Mouse (Mus musculus) MEL (cell line): ENCODE measurements at regions not wholly inside any gene's neighbourhood (a gene's known extent, or its start where the extent isn't known, plus 50 kb on each side); places are given as distances from the start of the nearest gene placed in this dataset.

ENCODE experiments used
- DNase-seq: peaks from one replicate; pipeline ENCODE4 v3.0.0; 2011; ENCODE audit warnings: low read depth, low spot score
- H3K27ac ChIP-seq: 2 replicates; pipeline ENCODE4 v1.5.1; 2012; ENCODE audit warnings: low read depth, mild to moderate bottlenecking, control low read depth, low read length, moderate library complexity; ENCODE audit not compliant: control insufficient read depth
- H3K27me3 ChIP-seq, 2 experiments: fragments of 150-350 bp in 1 of 2; sonication (generic) in 1 of 2; 2 replicates each; pipeline ENCODE4 v1.6.1; 2012; ENCODE audit warnings: low read length in 2 of 2, mild to moderate bottlenecking in 2 of 2, improper control_type of control experiment in 1 of 2, moderate library complexity in 1 of 2; ENCODE audit not compliant: insufficient read depth in 2 of 2, control insufficient read depth in 1 of 2
- H3K36me3 ChIP-seq, 2 experiments: 2 replicates each; pipeline ENCODE4 v1.6.1; 2012 to 2014; ENCODE audit warnings: low read length in 2 of 2, improper control_type of control experiment in 1 of 2, inconsistent platforms in 1 of 2, mild to moderate bottlenecking in 1 of 2; ENCODE audit not compliant: insufficient read depth in 2 of 2, control insufficient read depth in 1 of 2
- H3K4me1 ChIP-seq, 2 experiments: fragments of 150-350 bp in 1 of 2; sonication (generic) in 1 of 2; 2 replicates each; pipeline ENCODE4 v1.6.1; 2012; ENCODE audit warnings: low read length in 2 of 2, improper control_type of control experiment in 1 of 2, mild to moderate bottlenecking in 1 of 2; ENCODE audit not compliant: insufficient read depth in 2 of 2, control insufficient read depth in 1 of 2
- H3K4me3 ChIP-seq, 2 experiments: fragments of 150-350 bp in 1 of 2; sonication (generic) in 1 of 2; 2 replicates each; pipeline ENCODE4 v1.5.1; 2012; ENCODE audit warnings: low read depth in 2 of 2, low read length in 2 of 2, mild to moderate bottlenecking in 2 of 2, moderate library complexity in 2 of 2, control low read depth in 1 of 2, improper control_type of control experiment in 1 of 2; ENCODE audit not compliant: control insufficient read depth in 1 of 2, insufficient read depth in 1 of 2
- H3K79me2 ChIP-seq: 2 replicates; pipeline ENCODE4 v1.6.1; 2012; ENCODE audit warnings: mild to moderate bottlenecking, low read length, moderate library complexity; ENCODE audit not compliant: control insufficient read depth, poor library complexity, insufficient read depth
- H3K9ac ChIP-seq: 2 replicates; pipeline ENCODE4 v1.6.1; 2012; ENCODE audit warnings: low read depth, mild to moderate bottlenecking, control low read depth, low read length, moderate library complexity; ENCODE audit not compliant: control insufficient read depth, poor library complexity, severe bottlenecking
- H3K9me3 ChIP-seq: fragments of 150-350 bp; sonication (generic); replicated peaks from 2 replicates; pipeline ENCODE4 v1.6.1; 2012; ENCODE audit warnings: mild to moderate bottlenecking, low read length, improper control_type of control experiment, moderate library complexity; ENCODE audit not compliant: insufficient read depth
- BHLHE40 ChIP-seq: IDR thresholded peaks from 2 replicates; pipeline ENCODE4 v1.6.1; 2012; ENCODE audit warnings: low read depth, mild to moderate bottlenecking, inconsistent platforms, low read length, improper control_type of control experiment, borderline replicate concordance
- CTCF ChIP-seq, 3 experiments: IDR thresholded peaks in 2 of 3; conservative IDR thresholded peaks in 1 of 3; 2 replicates each; pipeline ENCODE4 v1.5.1; 2011 to 2012; ENCODE audit warnings: low read length in 3 of 3, low read depth in 2 of 3, mild to moderate bottlenecking in 2 of 3, improper control_type of control experiment in 1 of 3, inconsistent platforms in 1 of 3, mixed read lengths in 1 of 3, moderate library complexity in 1 of 3; ENCODE audit not compliant: control insufficient read depth in 1 of 3, insufficient read depth in 1 of 3, poor library complexity in 1 of 3, severe bottlenecking in 1 of 3
- EP300 ChIP-seq, 2 experiments: IDR thresholded peaks; 2 replicates each; pipeline ENCODE4 v1.6.1; 2011; ENCODE audit warnings: improper control_type of control experiment in 2 of 2, low read length in 2 of 2, low read depth in 1 of 2, mild to moderate bottlenecking in 1 of 2
- KAT2A ChIP-seq: conservative IDR thresholded peaks from 2 replicates; pipeline ENCODE4 v1.6.1; 2012; ENCODE audit warnings: low read depth, low read length, improper control_type of control experiment, inconsistent platforms
- MAFK ChIP-seq: IDR thresholded peaks from 2 replicates; pipeline ENCODE4 v1.6.1; 2011; ENCODE audit warnings: low read depth, mild to moderate bottlenecking, low read length, improper control_type of control experiment, borderline replicate concordance
- MEF2A ChIP-seq: IDR thresholded peaks from 2 replicates; pipeline ENCODE4 v1.6.1; 2014; ENCODE audit warnings: low read depth, mild to moderate bottlenecking, inconsistent platforms, low read length, improper control_type of control experiment; ENCODE audit not compliant: poor library complexity, insufficient replicate concordance, severe bottlenecking; ENCODE audit errors: extremely low read depth
- MXI1 ChIP-seq: IDR thresholded peaks from 2 replicates; pipeline ENCODE4 v1.6.1; 2011; ENCODE audit warnings: mild to moderate bottlenecking, low read depth, low read length, improper control_type of control experiment
- MYC ChIP-seq: IDR thresholded peaks from 2 replicates; pipeline ENCODE4 v1.6.1; 2011; ENCODE audit warnings: low read depth, mild to moderate bottlenecking, low read length, improper control_type of control experiment, moderate library complexity
- NRF1 ChIP-seq: IDR thresholded peaks from 2 replicates; pipeline ENCODE4 v1.6.1; 2014; ENCODE audit warnings: low read depth, mild to moderate bottlenecking, inconsistent platforms, low read length, improper control_type of control experiment, moderate library complexity; ENCODE audit not compliant: poor library complexity, insufficient read depth, severe bottlenecking
- POLR2A ChIP-seq, 2 experiments: IDR thresholded peaks; 2 replicates each; pipeline ENCODE4 v1.6.1; 2011 to 2012; ENCODE audit warnings: low read length in 2 of 2, mild to moderate bottlenecking in 2 of 2, control low read depth in 1 of 2, improper control_type of control experiment in 1 of 2, low read depth in 1 of 2, moderate library complexity in 1 of 2; ENCODE audit not compliant: control insufficient read depth in 1 of 2, insufficient read depth in 1 of 2, poor library complexity in 1 of 2
- POLR2AphosphoS2 ChIP-seq: IDR thresholded peaks from 2 replicates; pipeline ENCODE4 v1.6.1; 2011; ENCODE audit warnings: low read length, improper control_type of control experiment
- POLR2AphosphoS5 ChIP-seq: IDR thresholded peaks from 2 replicates; pipeline ENCODE4 v1.6.1; 2012; ENCODE audit warnings: low read depth, borderline replicate concordance, mild to moderate bottlenecking, inconsistent platforms, low read length, moderate library complexity, mixed read lengths
- RCOR1 ChIP-seq: IDR thresholded peaks from 2 replicates; pipeline ENCODE4 v1.6.1; 2012; ENCODE audit warnings: low read depth, mild to moderate bottlenecking, inconsistent platforms, low read length, improper control_type of control experiment
- SMC3 ChIP-seq: IDR thresholded peaks from 2 replicates; pipeline ENCODE4 v1.6.1; 2011; ENCODE audit warnings: low read depth, low read length, improper control_type of control experiment
- TCF12 ChIP-seq: IDR thresholded peaks from 2 replicates; pipeline ENCODE4 v1.6.1; 2014; ENCODE audit warnings: low read depth, mild to moderate bottlenecking, inconsistent platforms, low read length, improper control_type of control experiment, moderate library complexity
- USF1 ChIP-seq: IDR thresholded peaks from 2 replicates; pipeline ENCODE4 v1.6.1; 2014; ENCODE audit warnings: low read depth, mild to moderate bottlenecking, inconsistent platforms, low read length, improper control_type of control experiment, moderate library complexity
- ZC3H11A ChIP-seq: IDR thresholded peaks from 2 replicates; pipeline ENCODE4 v1.6.1; 2012; ENCODE audit warnings: low read depth, mild to moderate bottlenecking, inconsistent platforms, low read length, improper control_type of control experiment
- ZKSCAN1 ChIP-seq: IDR thresholded peaks from 2 replicates; pipeline ENCODE4 v1.6.1; 2012; ENCODE audit warnings: low read depth, mild to moderate bottlenecking, inconsistent platforms, low read length, improper control_type of control experiment, moderate library complexity
- ZMIZ1 ChIP-seq: IDR thresholded peaks from 2 replicates; pipeline ENCODE4 v1.6.1; 2012; ENCODE audit warnings: low read depth, mild to moderate bottlenecking, inconsistent platforms, low read length, improper control_type of control experiment, moderate library complexity
- ZNF384 ChIP-seq: IDR thresholded peaks from 2 replicates; pipeline ENCODE4 v1.6.1; 2012; ENCODE audit warnings: low read depth, mild to moderate bottlenecking, inconsistent platforms, low read length, improper control_type of control experiment

GRCm38 (mm10) chr8:30063148-30063547 lies 2615.7 kb downstream of the Poteg start:
- TF ChIP-seq KAT2A (no peak), EP300 (IDR thresholded peaks at IDR 0.05; ENCODE audit: low read depth in 1 of 2, low read length in 2 of 2) (no peak), SMC3 (no peak), POLR2AphosphoS2 (no peak), POLR2A (IDR thresholded peaks at IDR 0.05; ENCODE audit: control insufficient read depth in 1 of 2, insufficient read depth in 1 of 2, low read depth in 1 of 2, low read length in 2 of 2, poor library complexity in 1 of 2) (no peak), ZMIZ1 (no peak), MEF2A (no peak), ZNF384 (no peak), ZC3H11A (no peak), ZKSCAN1 (no peak), CTCF (IDR thresholded peaks at IDR 0.05 in 2 of 3, conservative IDR thresholded peaks at IDR 0.05 in 1 of 3; ENCODE audit: control insufficient read depth in 1 of 3, insufficient read depth in 1 of 3, low read depth in 2 of 3, low read length in 3 of 3, poor library complexity in 1 of 3, severe bottlenecking in 1 of 3) (no peak), POLR2AphosphoS5 (no peak), MYC (no peak), BHLHE40 (no peak), MAFK (no peak), USF1 (no peak), MXI1 (no peak), RCOR1 (no peak)
- TF ChIP-seq, all 39 proteins: peak for 0
- no peak overlapping the region for H3K4me3 ChIP-seq
- no peaks in the 10 kb centered on the region for H3K27me3 ChIP-seq
- H3K9me3 ChIP-seq = no peaks in the 10 kb centered on the region
- H3K4me1 ChIP-seq = no peaks in the 10 kb centered on the region
- no peaks in the 10 kb centered on the region for H3K36me3 ChIP-seq
- no peaks in the 10 kb centered on the region for H3K79me2 ChIP-seq
- no peak overlapping the region for H3K27ac ChIP-seq
- H3K9ac ChIP-seq = no peak overlapping the region
- DNase-seq = no peak

DNA sequence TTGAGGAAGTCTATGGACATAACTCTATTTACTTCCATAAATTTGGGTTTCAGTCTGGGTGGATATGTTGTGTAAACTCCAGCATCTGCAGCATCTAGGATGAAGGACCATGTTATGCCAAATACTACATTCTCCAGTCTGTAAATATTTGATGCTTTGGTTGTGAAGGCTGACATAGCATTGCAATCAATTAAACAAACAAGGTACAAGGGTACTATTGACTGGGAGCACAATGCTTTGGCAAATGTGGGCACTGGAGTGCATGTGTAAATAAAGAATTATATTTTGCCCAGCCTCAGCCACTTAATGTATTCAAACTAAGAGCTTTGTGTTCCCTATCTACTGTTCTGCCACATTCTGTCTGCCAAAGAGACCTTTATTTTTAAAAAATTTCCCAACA lies 2630.3 kb downstream of the Poteg start:
- H3K79me2 ChIP-seq = no peaks in the 10 kb centered on the region
- H3K9ac ChIP-seq = no peak overlapping the region
- DNase-seq = no peak
- TF ChIP-seq NRF1 (no peak), TCF12 (no peak), POLR2A (IDR thresholded peaks at IDR 0.05; ENCODE audit: control insufficient read depth in 1 of 2, insufficient read depth in 1 of 2, low read depth in 1 of 2, low read length in 2 of 2, poor library complexity in 1 of 2) (no peak)
- H3K4me1 ChIP-seq = no peaks in the 10 kb centered on the region
- H3K27ac ChIP-seq = no peak overlapping the region
- H3K9me3 ChIP-seq = no peaks in the 10 kb centered on the region
- no peak overlapping the region for H3K4me3 ChIP-seq
- no peaks in the 10 kb centered on the region for H3K27me3 ChIP-seq
- H3K36me3 ChIP-seq = no peaks in the 10 kb centered on the region
